Mouse (Mus musculus) megakaryocyte, embryonic 14.5 days (primary cell): ENCODE data around the gene Hat1.

Experiments
- FLI1 ChIP-seq: IDR thresholded peaks from 2 replicates; pipeline ENCODE4 v1.6.1; 2012; ENCODE audit warnings: low read length, inconsistent platforms, mixed read lengths
- GATA1 ChIP-seq: IDR thresholded peaks from 3 replicates; pipeline ENCODE4 v1.6.1; 2012; ENCODE audit warnings: mixed read lengths, low read length, inconsistent platforms, borderline replicate concordance

GRCm38 (mm10) chr2:71462553-71462952, 73.8 kb downstream of the Hat1 start:
- TF ChIP-seq GATA1: no peak
- no peak for TF ChIP-seq FLI1
